Mouse (Mus musculus) embryo, embryonic 10 days (tissue): ENCODE results near the gene Ndufs4.
"Not testable (repeated sequence)": the region's sequence is repeated elsewhere in the genome, so short reads cannot be mapped to it uniquely, and the experiment has no call there.

Source experiments
- DNase-seq: peaks from one replicate; pipeline ENCODE4 v3.0.0-alpha.2; 2015; ENCODE audit warnings: low spot score

Ndufs4 gene

GRCm38 (mm10) chr13:114343001-114343400 is 45.1 kb downstream of the Ndufs4 start:
- peak; percentile 38 for DNase-seq

DNA sequence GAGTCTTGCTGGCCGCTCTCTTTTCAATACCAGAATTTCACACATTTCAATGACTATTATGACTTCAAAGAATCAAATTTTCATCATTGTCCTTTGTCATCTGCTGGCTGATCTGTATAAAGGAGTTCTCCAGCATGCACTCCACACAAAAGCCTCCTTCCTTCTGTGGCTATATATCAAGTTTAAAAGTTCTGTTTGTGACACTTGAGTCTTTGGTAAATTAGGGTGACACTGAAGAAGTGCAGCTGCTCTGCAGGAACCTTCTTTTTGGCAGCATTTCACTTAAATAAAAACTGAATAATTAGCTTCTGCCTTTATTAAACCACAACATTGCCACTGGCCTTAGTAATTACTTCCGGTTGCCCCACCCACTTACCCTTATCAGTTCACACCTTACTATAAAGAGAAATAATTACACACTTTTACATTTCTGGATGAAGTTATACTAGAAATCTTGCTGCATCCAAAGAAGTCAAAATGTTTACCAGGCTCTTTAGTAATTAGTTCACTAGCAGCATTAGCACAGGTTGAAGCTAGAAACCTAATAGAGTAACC is 68.1 kb downstream of the Ndufs4 start:
- DNase-seq: no peak

DNA sequence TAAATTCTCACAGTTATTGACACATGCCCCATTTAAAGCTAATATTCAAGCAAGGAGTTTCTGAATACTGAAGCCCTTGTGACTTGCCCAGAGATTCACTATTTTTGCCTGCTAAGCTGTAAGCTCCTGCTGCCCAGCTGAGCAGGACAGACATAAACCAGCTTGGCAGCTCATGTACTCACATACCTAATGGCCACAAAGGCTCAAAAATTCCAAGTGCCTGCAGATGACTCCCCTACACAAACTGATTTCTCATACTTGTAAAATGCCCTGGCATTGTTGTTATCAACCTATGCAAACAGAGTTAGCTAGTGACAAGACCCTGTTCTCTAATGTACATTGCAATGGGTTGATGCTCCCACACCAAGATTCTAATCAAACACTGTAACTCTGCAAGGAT is 68.9 kb downstream of the Ndufs4 start:
- DNase-seq: no peak

GRCm38 (mm10) chr13:114315374-114315773 is 72.7 kb downstream of the Ndufs4 start:
- no peak for DNase-seq

GRCm38 (mm10) chr13:114314953-114315352 is 73.1 kb downstream of the Ndufs4 start:
- DNase-seq: no peak

DNA sequence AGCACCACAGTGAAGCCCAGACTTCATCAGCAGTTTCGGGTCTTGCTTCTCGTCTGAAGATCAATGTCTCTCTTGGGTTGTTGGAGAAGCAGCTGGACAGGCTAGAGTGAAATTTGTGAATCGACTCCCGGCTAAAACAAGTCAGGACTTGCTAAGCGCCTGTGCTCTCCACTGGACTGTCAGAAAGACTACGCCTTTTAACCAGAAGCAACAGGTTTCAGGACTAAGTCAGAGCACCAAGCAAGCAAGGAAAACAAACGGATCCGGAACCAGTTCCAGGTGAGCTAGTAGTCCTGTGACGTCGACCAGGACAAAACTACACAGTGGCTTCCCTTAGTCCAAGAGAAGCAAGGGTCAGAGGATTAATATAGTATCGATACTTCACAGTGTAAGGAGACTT is 77.5 kb downstream of the Ndufs4 start:
- DNase-seq: no peak

- no peak for DNase-seq
Observed at GRCm38 (mm10) chr13:114304684-114305083, 83.4 kb downstream of the Ndufs4 start.

GRCm38 (mm10) chr13:114303466-114304175 is 84.4 kb downstream of the Ndufs4 start:
- DNase-seq: no peak

DNA sequence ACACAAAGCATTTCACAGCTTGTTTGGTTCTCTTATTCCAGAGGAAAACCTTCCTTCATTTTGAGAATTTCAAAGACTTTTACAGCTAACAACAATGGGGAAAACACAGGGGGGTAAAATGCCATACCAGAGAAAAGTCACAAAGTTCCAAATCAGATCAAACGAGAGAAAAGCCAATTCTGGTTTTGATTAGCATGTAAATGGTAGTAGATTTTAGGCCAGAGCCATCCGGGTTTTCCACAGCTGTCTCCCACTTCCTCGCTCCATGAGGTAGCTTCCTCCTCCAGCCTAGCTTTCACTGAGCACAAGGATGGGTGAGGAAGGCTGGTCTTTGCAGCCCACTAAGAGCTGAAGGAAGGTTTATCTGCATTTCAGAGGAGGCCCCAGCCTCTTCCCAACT is 90.3 kb downstream of the Ndufs4 start:
- DNase-seq: no peak

GRCm38 (mm10) chr13:114296556-114296955 is 91.5 kb downstream of the Ndufs4 start:
- no peak for DNase-seq

GRCm38 (mm10) chr13:114289411-114289810 is 98.6 kb downstream of the Ndufs4 start:
- no peak for DNase-seq

- no peak for DNase-seq
Observed at GRCm38 (mm10) chr13:114288511-114288910, 99.5 kb downstream of the Ndufs4 start.

DNA sequence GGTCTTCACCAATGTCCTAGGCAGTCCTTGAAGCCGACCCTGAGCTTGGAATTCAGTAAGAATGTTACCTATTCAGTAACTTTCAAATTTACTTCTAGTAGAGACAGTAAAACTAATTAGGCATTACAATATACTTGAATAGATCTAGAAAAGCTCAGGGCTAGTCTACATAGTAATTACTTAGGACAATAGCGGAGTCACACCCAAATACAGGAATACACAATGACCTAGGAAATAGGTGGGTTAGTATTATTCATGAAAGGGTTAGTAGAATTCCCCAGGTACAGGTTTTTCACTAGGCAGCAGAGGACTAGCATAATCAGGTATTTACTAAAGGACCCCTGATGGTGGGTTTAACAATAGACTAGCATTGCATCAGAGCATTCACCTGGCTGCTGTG is 109.4 kb downstream of the Ndufs4 start:
- not testable (repeated sequence) for DNase-seq

DNA sequence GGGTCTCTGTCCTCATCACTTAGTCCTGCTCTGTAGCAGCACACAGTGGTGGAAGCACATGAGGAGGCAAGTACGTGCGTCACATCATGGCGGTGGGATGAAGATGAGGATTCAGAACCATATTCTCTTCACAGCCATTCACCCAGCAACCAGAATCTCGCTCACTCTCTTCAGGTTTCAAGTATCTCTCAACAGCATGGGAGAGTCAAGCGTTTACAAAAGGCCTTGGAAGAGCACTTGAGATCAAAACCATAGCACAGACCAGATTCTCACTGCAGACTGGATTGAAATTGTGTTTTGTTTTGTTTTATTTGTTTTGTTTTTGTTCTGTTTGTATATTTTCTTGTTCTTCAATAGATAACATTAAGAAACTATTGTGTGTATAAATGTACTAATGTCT is 110.8 kb downstream of the Ndufs4 start:
- no peak for DNase-seq

- no peak for DNase-seq
Observed at GRCm38 (mm10) chr13:114271410-114272105, 116.5 kb downstream of the Ndufs4 start.

DNA sequence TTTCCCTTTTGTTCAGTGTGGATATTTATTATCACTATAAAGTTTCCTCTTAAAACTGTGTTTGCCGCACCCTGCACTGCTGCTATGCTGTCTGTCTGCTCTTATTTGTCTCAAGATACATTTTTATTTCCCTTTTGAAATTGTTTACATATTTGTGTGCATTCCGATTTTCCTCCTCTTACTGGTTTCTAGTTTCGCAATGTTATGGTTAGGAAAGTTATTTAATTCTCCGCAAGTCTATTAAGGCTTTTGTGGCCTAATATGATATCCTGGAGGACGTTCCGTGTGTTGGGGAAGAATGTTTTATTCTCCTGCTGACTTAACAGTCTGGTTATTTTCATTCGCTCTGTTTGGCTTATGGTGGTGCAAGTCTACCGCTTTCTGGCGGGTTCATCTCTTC is 120.3 kb downstream of the Ndufs4 start:
- DNase-seq: no peak

- peak; percentile 49 for DNase-seq
Observed at GRCm38 (mm10) chr13:114260486-114261205, 127.4 kb downstream of the Ndufs4 start.

- DNase-seq: no peak
Observed at GRCm38 (mm10) chr13:114254697-114255096, 133.4 kb downstream of the Ndufs4 start.
